Mouse (Mus musculus) liver, embryonic 13.5 days (tissue): ENCODE measurements around the gene Btbd7. TPM values are rescaled to one million over a fixed set of nuclear protein-coding genes. Genes with fewer than 3 reads are reported as not detected.
A peak's percentile ranks its signal among the peaks of the same experiment; 100 is the strongest.

Experiments
- ATAC-seq: fragments of 200-750 bp; cut with Nextera tagmentation; 2 replicates; pipeline ENCODE4 v1.8.0; 2017; ENCODE audit warnings: low read depth, mild to moderate bottlenecking, moderate number of reproducible peaks, moderate library complexity
- DNase-seq: peaks from one replicate; pipeline ENCODE4 v3.0.0; 2022
- H3K27ac ChIP-seq: fragments of 300-500 bp; sonication (generic); 2 replicates; pipeline ENCODE4 v1.5.1; 2015; ENCODE audit warnings: moderate library complexity, mild to moderate bottlenecking, inconsistent platforms
- H3K27me3 ChIP-seq: fragments of 300-500 bp; sonication (generic); 2 replicates; pipeline ENCODE4 v1.6.1; 2015; ENCODE audit warnings: mild to moderate bottlenecking, inconsistent platforms
- H3K36me3 ChIP-seq: fragments of 300-500 bp; sonication (generic); 2 replicates; pipeline ENCODE4 v1.6.1; 2015; ENCODE audit warnings: mild to moderate bottlenecking, inconsistent platforms
- H3K4me1 ChIP-seq: fragments of 300-500 bp; sonication (generic); replicated peaks from 2 replicates; pipeline ENCODE4 v1.6.1; 2015; ENCODE audit warnings: inconsistent platforms
- H3K4me2 ChIP-seq: fragments of 300-500 bp; sonication (generic); 2 replicates; pipeline ENCODE4 v1.6.1; 2015; ENCODE audit warnings: inconsistent platforms, mild to moderate bottlenecking, moderate library complexity
- H3K4me3 ChIP-seq: fragments of 300-500 bp; sonication (generic); replicated peaks from 2 replicates; pipeline ENCODE4 v1.5.1; 2015; ENCODE audit warnings: mild to moderate bottlenecking, inconsistent platforms
- H3K9ac ChIP-seq: fragments of 300-500 bp; sonication (generic); 2 replicates; pipeline ENCODE4 v1.6.1; 2015; ENCODE audit warnings: mild to moderate bottlenecking, inconsistent platforms
- H3K9me3 ChIP-seq: fragments of 300-500 bp; sonication (generic); replicated peaks from 2 replicates; pipeline ENCODE4 v1.6.1; 2016; ENCODE audit warnings: inconsistent platforms
- WGBS: fragments of 180-500 bp; shearing (Covaris S2); methylation state at CpG from one replicate; pipeline ENCODE4 v1.1.7; 2015; ENCODE audit not compliant: insufficient replicate concordance; 5-methylcytosine and 5-hydroxymethylcytosine counted together
- polyA plus RNA-seq: library from polyadenylated mRNA; unstranded; fragments of >200 nt; fragmentation: Nextera tagmentation; extraction: Ambion mirVana; gene quantifications from 2 replicates; pipeline ENCODE4 v1.2.1, GENCODE M21; 2015

Gene Btbd7
- polyA plus RNA-seq, 1 experiment from 2014 or later = 4.0 TPM

DNA sequence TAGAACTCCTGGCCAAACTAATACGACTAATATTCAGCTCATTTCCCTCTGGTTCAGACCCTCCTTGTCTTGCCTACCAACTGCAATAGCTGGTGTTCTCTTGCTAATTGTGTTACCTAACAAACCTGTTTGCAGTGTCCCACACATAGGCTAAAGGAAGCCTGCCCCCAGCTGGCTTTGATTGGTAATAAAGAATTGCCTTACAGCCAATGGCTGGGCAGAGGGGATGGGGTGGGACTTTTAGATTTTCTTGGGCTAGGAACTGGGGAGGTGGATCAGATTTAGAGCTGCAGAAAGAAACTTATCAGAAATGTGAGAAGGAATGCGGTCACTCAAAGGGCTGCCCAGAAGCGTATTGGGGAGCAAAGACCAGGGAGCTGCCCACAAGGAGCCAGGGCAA, 98.8 kb downstream of the Btbd7 start:
- no peak overlapping the region for H3K9ac ChIP-seq
- H3K4me3 ChIP-seq = no peak overlapping the region
- H3K27me3 ChIP-seq = no peaks in the 10 kb centered on the region
- no peak overlapping the region for H3K4me2 ChIP-seq
- H3K9me3 ChIP-seq = no peaks in the 10 kb centered on the region
- H3K27ac ChIP-seq = no peak overlapping the region
- WGBS = 43% methylated on average over 3 of the region's 3 CpGs
- peak; percentile 65 for ATAC-seq
- H3K36me3 ChIP-seq = peaks cover 44% of the 10 kb centered on the region
- no peaks in the 10 kb centered on the region for H3K4me1 ChIP-seq
- DNase-seq = no peak

DNA sequence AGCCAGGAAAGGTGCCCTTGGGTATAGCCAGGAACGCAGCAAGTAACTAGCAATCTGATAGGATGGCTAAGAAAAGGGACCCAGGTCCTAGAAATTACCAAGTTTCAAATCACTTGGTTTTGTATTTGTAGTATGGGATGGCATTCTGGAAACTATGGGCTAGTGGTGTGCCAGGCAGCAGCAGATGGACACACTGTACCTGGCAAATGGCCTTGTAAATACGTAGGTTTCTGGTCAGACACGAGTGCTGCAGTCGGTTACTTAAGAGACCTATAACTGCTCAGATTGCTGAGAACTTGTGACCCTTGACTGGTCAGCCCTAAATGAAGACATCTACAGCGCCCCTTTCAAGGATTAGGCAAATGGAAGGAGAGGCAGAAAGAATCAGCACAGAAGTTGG, 100.1 kb downstream of the Btbd7 start:
- H3K9ac ChIP-seq = no peak overlapping the region
- no peaks in the 10 kb centered on the region for H3K4me1 ChIP-seq
- H3K4me2 ChIP-seq = no peak overlapping the region
- peaks cover 47% of the 10 kb centered on the region for H3K36me3 ChIP-seq
- no peaks in the 10 kb centered on the region for H3K9me3 ChIP-seq
- no peak overlapping the region for H3K27ac ChIP-seq
- no peak for ATAC-seq
- no peaks in the 10 kb centered on the region for H3K27me3 ChIP-seq
- no peak overlapping the region for H3K4me3 ChIP-seq
- DNase-seq = no peak
- WGBS = 87% methylated on average over 5 of the region's 5 CpGs

DNA sequence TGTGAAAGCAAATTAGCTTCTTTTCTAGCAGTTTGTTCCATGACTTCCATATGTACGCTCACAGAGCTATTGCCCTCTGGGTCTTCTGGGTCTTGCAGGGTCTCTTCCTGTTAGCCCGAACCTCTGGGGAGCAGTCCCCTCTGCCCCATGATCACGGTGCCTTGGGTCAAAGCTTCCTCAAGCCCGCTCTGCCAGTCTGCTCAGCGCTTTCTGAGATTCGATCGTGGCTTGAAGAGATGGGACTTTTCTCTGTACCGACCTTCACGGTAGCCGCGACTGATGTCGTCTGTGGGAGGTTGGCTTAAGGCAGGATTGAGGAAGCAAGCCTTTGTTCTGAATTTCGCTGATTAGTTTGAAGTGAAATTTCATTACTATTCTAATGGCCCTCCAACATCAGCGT, 102.2 kb downstream of the Btbd7 start:
- H3K27ac ChIP-seq = no peak overlapping the region
- no peak overlapping the region for H3K9ac ChIP-seq
- 93% methylated on average over 14 of the region's 14 CpGs for WGBS
- ATAC-seq (no peak), DNase-seq (no peak)
- H3K4me3 ChIP-seq = no peak overlapping the region
- H3K9me3 ChIP-seq = no peaks in the 10 kb centered on the region
- no peaks in the 10 kb centered on the region for H3K27me3 ChIP-seq
- H3K4me2 ChIP-seq = no peak overlapping the region
- H3K36me3 ChIP-seq = peaks cover 64% of the 10 kb centered on the region
- no peaks in the 10 kb centered on the region for H3K4me1 ChIP-seq

DNA sequence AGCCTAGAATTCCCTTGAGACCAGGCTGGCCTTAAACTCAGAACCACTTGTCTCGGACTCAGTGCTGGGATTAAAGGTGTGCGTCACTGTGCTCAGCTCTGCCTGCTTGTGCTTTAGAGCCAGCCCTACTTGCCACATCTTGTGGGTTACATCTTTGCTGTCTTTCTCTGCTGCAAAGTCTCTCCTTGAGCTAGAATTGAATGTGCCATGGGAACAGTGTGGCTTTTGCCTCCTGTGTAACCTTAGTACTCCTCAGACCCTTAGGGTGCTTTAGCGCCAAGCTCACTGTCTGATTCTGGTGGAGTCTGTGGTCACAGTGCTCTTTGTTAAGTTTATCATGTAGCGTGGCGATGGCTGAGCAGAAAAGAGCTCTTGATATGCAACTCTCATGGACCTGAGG, 105.6 kb downstream of the Btbd7 start:
- Histone ChIP-seq H3K4me2 (no peak overlapping the region), H3K36me3 (peaks cover 93% of the 10 kb centered on the region), H3K4me1 (no peaks in the 10 kb centered on the region), H3K27me3 (no peaks in the 10 kb centered on the region), H3K9ac (no peak overlapping the region), H3K9me3 (no peaks in the 10 kb centered on the region), H3K4me3 (no peak overlapping the region), H3K27ac (no peak overlapping the region)
- ATAC-seq (no peak), DNase-seq (no peak)
- 90% methylated on average over 5 of the region's 5 CpGs for WGBS

DNA sequence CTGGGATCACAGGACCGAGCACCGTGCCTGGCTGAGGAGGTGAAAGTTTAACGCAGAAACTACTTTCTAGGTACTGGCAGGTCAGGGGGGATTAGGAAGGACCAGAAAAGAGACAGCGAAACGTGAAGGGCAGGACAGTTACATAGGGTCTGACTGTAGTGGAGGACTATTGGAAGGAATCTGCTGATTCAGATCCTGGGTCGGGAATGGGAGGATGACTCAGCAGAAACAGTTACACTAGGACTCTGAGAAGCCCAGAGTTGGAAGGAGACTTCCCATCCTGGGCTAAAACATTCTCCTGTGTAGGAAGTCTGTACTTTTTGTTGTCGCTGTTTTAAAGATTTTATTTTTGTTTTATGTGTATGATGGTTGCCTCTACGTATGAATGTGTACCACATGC, 106.7 kb downstream of the Btbd7 start:
- Histone ChIP-seq H3K4me2 (no peak overlapping the region), H3K27ac (no peak overlapping the region), H3K9ac (no peak overlapping the region), H3K4me3 (no peak overlapping the region), H3K9me3 (no peaks in the 10 kb centered on the region), H3K36me3 (peaks cover 93% of the 10 kb centered on the region), H3K27me3 (no peaks in the 10 kb centered on the region), H3K4me1 (0 out of 2 replicates have a peak, but pooled peaks cover 6% of the 10 kb centered on the region)
- no peak for ATAC-seq
- 86% methylated on average over 8 of the region's 8 CpGs for WGBS
- DNase-seq = no peak

DNA sequence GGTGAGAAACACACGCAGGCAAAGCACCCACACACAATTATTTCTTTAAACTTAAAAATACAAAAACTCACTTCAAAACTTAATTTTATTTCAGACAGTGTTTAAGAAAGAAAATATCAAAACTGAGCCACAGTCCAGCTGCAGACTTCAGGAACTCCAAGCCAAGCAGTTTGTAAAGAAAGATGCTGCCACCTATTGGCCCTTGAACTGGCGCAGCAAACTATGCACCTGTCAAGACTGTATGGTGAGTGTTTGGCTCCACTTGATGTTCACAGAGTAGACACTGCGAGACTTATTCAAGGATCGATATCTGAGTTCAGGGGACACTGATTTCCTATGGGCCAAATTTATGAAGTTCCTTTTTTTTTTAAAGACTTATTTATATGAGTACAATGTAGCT, 109.3 kb downstream of the Btbd7 start:
- Histone ChIP-seq H3K27ac (no peak overlapping the region), H3K4me3 (no peak overlapping the region), H3K9me3 (no peaks in the 10 kb centered on the region), H3K27me3 (no peaks in the 10 kb centered on the region), H3K4me2 (no peak overlapping the region), H3K9ac (no peak overlapping the region), H3K36me3 (peaks cover 91% of the 10 kb centered on the region), H3K4me1 (peaks cover 6% of the 10 kb centered on the region; the same call in 1 of the 2 replicates)
- ATAC-seq (no peak), DNase-seq (no peak)
- WGBS = 87% methylated on average over 4 of the region's 4 CpGs

DNA sequence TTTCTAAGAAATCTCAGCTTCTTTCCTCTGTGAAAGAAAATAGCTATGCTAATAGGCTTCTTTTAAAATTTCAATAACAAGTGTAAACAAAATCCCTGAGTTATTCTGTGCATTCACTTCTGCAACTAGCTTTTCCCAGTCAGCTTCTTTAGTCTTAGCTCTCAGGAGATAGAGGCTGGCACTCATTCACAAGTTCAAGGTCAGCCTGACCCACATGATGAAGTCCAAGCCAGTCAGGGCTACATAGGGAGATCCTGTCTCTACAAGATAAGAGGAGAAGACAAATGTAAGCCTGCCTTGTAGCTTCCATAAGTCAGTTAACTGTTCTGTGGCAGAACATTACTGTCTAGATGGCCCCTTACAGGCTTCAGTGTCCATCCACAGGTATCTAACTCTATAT, 114.6 kb downstream of the Btbd7 start:
- Histone ChIP-seq H3K27me3 (no peaks in the 10 kb centered on the region), H3K27ac (no peak overlapping the region), H3K4me3 (no peak overlapping the region), H3K4me2 (no peak overlapping the region), H3K9ac (no peak overlapping the region), H3K9me3 (no peaks in the 10 kb centered on the region), H3K36me3 (peaks cover 62% of the 10 kb centered on the region), H3K4me1 (peaks cover 25% of the 10 kb centered on the region)
- DNase-seq (no peak), ATAC-seq (no peak)

DNA sequence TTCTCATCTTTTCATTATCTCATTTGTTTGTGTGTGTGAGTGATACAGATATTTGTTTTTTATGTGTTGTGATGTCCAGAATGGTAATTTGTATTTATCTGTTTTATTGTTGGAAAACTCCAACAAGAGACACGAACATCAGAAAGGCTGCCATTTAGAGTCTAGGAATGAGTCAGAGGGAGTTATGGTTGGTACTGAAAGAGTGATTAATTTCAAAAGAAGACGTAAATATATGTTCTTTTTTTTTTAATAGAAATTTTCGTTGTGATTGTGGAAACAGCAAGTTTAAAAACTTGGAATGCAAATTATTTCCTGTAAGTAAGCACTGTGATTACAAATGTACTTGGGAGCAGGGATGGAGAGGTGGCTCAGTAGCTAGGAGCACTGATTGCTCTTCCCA, 116.6 kb downstream of the Btbd7 start:
- Histone ChIP-seq H3K27ac (no peak overlapping the region), H3K36me3 (peaks cover 43% of the 10 kb centered on the region), H3K9ac (no peak overlapping the region), H3K4me1 (peaks cover 24% of the 10 kb centered on the region), H3K4me2 (no peak overlapping the region), H3K4me3 (no peak overlapping the region), H3K27me3 (no peaks in the 10 kb centered on the region), H3K9me3 (no peaks in the 10 kb centered on the region)
- ATAC-seq = no peak
- 78% methylated on average over 3 of the region's 3 CpGs for WGBS
- DNase-seq = no peak

DNA sequence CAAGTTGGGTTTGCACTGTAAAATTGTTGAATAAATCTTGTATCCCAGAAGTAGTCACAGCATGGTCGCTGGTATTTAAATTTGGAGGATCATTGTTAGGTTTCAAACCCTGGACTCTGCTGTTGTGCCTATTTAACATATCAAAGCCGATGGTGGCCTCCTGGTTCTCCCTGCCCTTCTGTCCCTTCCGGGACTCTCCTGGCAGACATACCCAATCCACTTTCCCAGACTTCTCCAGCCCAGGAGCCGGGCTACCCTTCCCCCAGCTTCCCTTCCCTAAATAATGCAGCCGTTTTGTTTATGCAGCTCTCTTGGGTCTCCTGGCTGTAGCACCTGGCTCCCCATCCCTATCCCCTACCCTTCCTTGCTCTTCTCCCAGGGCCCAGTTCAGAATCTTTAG, 119.3 kb downstream of the Btbd7 start:
- Histone ChIP-seq H3K4me3 (peak overlapping the region; percentile 94), H3K9ac (peak overlapping the region; percentile 92), H3K9me3 (no peaks in the 10 kb centered on the region), H3K4me2 (peak overlapping the region; percentile 92), H3K27me3 (no peaks in the 10 kb centered on the region), H3K36me3 (peaks cover 20% of the 10 kb centered on the region), H3K27ac (no peak overlapping the region), H3K4me1 (peaks cover 43% of the 10 kb centered on the region)
- WGBS = 13% methylated on average over 5 of the region's 5 CpGs
- DNase-seq = no peak
- no peak for ATAC-seq

DNA sequence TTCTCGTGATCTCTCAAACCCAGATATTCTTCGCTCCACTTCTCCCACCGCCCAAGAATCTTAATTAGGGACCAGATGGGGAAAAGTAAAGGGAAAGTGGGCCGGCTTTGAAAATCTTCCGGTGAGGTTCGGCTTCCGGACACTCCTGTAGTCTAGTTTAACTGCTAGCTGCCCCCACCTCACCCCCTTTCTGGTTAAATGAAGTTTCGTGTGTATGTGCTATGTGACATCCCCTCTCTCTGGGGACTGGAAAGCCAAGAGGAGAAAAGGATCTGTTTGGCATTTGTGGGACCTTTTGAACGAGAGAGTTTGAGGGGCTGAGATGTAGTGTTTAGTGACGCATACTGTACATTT, 119.9 kb downstream of the Btbd7 start, which contains the start of gene Gm20604:
Gene Gm20604, minus strand, starts transcription at position 270 of the 354 bp plus-strand sequence.
- Histone ChIP-seq H3K27me3 (no peaks in the 10 kb centered on the region), H3K9ac (peak within 1 kb of the TSS; percentile 92), H3K4me3 (peak within 1 kb of the TSS; percentile 94), H3K9me3 (no peaks in the 10 kb centered on the region), H3K27ac (peak within 1 kb of the TSS; percentile 84), H3K4me2 (peak within 1 kb of the TSS; percentile 92), H3K36me3 (peaks cover 21% of the 10 kb centered on the region), H3K4me1 (peaks cover 40% of the 10 kb centered on the region)
- ATAC-seq = no peak
- DNase-seq = no peak
- WGBS = 1% methylated on average over 10 of the region's 10 CpGs

DNA sequence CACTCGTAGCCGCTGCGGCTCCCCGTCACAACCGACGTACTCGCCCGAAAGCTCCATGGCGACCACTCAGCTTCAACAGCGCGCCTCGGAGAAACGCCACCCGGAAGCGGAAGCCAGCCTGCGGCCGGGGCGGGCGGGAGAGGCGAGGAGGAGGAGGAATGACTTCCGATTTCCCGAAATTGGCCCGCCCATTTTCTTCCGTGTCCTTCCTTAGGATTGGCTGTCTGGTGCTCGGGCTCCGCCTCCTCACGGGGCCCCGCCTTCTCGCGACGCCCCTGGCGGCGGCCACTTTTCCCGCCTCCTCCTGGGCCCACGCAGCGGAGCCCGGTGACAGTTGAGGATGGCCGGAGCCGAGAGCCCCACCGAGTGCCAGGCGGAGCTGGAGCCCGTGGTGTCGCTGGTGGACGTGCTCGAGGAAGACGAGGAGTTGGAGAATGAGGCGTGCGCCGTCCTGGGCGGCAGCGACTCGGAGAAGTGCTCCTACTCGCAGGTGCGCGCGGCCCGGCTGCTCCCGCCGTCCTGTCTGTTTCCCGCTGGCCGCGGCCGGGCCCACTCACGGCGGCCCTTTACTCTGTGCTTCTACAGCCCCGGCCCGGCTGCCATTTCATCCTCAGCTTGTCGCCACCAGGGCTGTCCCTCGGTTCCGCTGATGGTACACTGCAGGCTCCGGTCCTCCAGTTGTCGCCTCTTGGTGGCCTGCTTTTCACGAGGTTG, 120.4 kb downstream of the Btbd7 start, which contains the start of the genes Gm28051, Gon7 and Ubr7:
Gene Gm28051, minus strand, starts transcription at position 77 of the 714 bp plus-strand sequence.
Gene Gon7, minus strand, starts transcription at position 115 of the 714 bp plus-strand sequence.
Gene Ubr7, plus strand, starts transcription at position 279 of the 714 bp plus-strand sequence.
- DNase-seq (peak; percentile 96), ATAC-seq (peak; percentile 94)
- Histone ChIP-seq H3K4me3 (peak within 1 kb of the TSS; percentile 94), H3K36me3 (peaks cover 20% of the 10 kb centered on the region), H3K27me3 (no peaks in the 10 kb centered on the region), H3K4me1 (peaks cover 40% of the 10 kb centered on the region), H3K9me3 (no peaks in the 10 kb centered on the region), H3K4me2 (peak within 1 kb of the TSS; percentile 92), H3K9ac (peak within 1 kb of the TSS; percentile 92), H3K27ac (peak within 1 kb of the TSS; percentile 84)
- WGBS = under 1% methylated on average over 73 of the region's 73 CpGs
